Mouse (Mus musculus): ENCODE measurements at regions not wholly inside any gene's neighbourhood (a gene's known extent, or its start where the extent isn't known, plus 50 kb on each side); places are given as distances from the start of the nearest gene placed in this dataset.
"Not testable (repeated sequence)": the region's sequence is repeated elsewhere in the genome, so short reads cannot be mapped to it uniquely, and the experiment has no call there.

DNA sequence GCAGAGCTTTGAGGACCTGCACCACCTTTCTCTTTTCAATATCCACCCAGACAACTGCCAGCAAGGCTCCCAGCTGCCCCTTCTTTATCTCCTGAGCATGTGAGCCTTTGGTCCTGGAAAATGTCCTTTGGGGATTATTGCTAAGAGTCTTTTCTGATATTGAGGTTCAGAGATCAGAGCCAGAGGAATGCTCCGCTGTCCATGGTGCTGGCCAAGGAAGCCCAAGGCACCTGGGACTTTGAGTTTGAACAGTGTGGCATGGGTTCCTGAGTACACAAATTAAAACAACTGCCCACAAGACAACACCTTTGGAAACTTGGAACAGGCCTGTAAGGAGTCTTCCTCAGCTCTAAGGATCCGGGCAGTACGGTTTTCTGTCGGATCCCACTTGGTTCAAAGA lies 52.6 kb upstream of the Slc28a3 start:
- no peak for DNase-seq (ENCODE audit: low spot score in 2 of 2)

DNA sequence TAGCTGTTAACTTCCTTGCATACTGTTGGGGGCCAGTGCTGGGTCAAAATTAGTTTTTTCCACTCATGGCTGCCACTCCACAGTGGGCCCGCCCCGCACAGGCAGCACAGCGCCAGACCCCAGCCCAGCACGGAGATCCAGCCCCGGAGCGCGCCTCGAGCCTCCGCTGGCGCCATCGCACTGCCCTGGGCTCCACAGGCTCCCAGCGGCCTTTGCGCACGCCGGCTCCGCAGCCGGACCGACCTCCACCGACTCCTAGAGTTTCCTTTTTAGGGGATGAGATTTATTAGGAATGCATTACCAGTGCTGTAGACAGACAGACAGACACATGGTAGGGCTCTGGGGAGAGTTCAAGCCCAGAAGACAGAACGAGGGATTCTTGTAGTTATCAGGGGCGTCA lies 58.0 kb upstream of the Slc28a3 start:
- DNase-seq (ENCODE audit: low spot score in 2 of 2) = no peak

- no peak for DNase-seq (ENCODE audit: low spot score in 2 of 2)
Measured at GRCm38 (mm10) chr13:58670206-58670605, 59.5 kb upstream of the Slc28a3 start.

GRCm38 (mm10) chr13:58675611-58676010 lies 64.9 kb upstream of the Slc28a3 start:
- not testable (repeated sequence) for DNase-seq (ENCODE audit: low spot score in 2 of 2)

DNA sequence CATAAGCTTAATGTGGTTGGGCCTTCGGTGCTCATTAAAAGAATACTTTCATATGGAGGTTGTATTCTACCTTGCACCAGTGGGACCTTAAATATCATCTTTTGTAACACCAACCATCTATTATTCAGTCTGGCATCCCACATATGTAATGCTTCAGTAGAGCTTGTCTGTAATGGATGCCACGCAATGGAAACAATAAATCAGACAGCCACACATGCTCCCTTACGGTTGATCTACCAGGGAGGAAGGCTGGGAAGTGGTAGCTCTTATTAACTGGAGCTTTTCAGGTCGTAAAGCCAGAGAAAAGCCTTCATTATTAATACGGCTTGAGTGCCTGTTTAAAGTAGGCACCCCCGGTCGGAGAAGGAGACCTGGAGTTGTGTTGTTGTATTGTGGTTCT lies 66.8 kb upstream of the Slc28a3 start:
- no peak for DNase-seq (ENCODE audit: low spot score in 2 of 2)

- DNase-seq (ENCODE audit: low spot score in 2 of 2) = no peak
Measured at GRCm38 (mm10) chr13:58679663-58680062, 69.0 kb upstream of the Slc28a3 start.

DNA sequence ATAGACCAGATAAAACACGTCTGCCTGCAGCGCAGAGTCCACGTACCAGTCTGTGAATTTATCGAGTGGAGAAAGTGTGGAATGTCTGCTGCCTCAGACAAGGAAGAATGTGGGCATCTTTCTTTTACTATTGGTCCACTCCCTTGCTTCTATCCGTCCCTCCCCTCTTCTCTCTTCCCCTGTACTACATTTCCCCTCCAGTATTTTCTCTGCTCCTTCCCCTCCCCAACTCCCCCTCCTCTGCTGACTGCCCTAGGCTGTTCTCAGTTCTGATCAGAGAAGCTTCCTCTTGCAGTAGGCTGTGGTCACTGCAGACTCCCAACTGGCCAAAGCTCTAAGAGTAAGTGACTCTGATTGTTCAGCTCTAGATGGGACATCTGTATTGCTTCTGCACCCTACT lies 76.1 kb upstream of the Slc28a3 start:
- DNase-seq (ENCODE audit: low spot score in 2 of 2) = no peak

DNA sequence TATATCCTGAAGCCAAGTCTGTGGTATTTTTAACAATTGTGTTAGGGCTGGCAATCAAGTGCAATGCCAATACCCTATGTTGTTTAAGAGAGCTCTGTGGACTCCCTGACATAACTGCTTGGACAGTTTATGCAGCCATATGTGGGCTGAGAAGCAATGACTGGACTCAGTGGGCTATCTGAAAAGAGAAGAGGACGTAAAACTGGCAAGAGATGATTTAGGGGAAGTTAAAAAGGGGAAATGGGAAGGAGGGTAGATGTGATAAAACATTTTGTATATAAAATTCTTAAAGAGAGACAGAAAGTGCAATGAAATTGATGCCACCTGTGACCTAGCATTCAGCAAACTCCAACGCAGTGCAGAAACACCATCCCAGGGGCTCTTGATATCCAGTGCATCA lies 76.9 kb upstream of the Slc28a3 start:
- no peak for DNase-seq (ENCODE audit: low spot score in 2 of 2)

DNA sequence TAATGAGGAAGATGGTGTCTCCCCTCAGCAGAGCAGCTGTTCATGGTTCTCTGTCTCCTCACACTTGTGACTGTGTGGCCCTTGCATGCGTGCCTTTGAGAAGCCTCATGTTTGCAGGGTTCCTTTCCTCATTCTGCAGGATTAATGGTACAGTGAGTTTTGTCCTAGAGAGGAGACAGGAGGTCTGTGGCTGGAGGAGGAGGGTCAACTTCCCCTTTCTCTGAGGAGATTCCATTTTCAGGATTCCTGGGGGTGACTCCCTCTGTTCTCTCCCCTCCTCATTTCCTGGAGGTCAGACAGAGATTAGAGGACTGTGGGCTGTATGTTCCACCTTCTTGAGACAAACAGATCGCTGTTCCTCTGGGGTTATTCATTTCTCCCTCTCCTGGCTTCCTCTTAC lies 77.6 kb upstream of the Slc28a3 start:
- no peak for DNase-seq (ENCODE audit: low spot score in 2 of 2)

DNA sequence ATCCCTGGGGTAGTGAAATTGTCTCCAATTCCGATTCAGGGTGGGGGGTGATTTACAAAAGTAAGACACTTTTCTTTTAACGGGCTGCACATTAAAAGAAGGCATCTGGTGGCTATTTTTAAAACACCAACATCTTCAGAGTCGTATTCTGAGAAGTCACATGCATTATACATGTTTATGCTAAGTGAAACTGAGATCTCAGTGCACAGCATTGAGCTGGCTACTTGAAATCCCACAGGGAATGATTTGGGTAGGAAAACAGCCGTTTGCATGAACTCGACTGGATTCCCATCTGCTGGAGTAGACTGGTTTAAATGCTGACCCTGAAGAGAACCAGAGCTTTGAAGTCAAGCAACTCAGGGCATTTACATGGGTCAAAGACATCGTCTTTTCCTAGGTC lies 84.0 kb upstream of the Slc28a3 start:
- no peak for DNase-seq (ENCODE audit: low spot score in 2 of 2)

- DNase-seq (ENCODE audit: low spot score in 2 of 2) = no peak
Measured at GRCm38 (mm10) chr13:58695964-58696363, 85.3 kb upstream of the Slc28a3 start.

DNA sequence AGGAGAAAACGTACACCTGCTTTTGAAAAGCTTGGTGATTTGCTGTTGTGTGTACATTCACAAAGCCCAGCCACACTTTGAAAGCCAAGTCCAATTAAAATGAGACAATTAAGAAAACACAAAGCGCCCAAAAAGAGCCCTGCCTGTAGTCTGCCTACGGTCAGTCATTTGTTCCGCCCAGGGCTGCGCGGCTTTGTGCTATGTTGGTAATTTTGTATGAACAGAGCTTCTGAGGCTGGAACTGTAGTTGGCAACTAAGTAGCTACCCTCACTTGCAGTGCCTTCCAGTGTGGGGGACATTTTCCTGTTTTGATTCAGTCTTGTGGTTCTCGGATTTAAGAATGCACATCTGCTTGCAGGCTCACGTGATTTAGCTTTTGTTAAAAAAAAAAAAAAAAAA lies 89.3 kb upstream of the Slc28a3 start:
- no peak for DNase-seq (ENCODE audit: low spot score in 2 of 2)

GRCm38 (mm10) chr13:58704141-58704540 lies 93.5 kb upstream of the Slc28a3 start:
- DNase-seq (ENCODE audit: low spot score in 2 of 2) = no peak

- DNase-seq (ENCODE audit: low spot score in 2 of 2) = no peak
Measured at GRCm38 (mm10) chr13:58716584-58716983, 89.8 kb upstream of the Ntrk2 start.

GRCm38 (mm10) chr13:58730500-58731105 lies 75.8 kb upstream of the Ntrk2 start:
- no peak for DNase-seq (ENCODE audit: low spot score in 2 of 2)

DNA sequence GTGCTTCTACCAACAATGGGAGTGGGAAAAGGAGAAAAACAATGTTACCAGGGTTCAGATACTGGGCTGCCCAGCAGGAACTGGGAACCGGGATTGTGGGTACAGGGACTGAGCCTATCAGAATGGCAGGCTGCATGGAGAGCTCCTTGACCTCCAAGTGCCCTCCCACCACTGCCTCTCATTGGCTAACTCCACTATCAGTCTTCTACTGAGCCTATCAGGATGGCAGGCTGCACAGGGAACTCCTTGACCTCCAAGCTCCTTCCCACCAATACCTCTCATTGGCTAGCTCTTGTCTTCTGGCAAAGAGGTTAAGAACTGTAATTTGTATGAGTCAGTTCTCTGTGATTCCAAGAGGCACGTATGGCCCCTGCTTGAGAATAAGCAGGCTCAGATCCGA lies 73.6 kb upstream of the Ntrk2 start:
- no peak for DNase-seq (ENCODE audit: low spot score in 2 of 2)

DNA sequence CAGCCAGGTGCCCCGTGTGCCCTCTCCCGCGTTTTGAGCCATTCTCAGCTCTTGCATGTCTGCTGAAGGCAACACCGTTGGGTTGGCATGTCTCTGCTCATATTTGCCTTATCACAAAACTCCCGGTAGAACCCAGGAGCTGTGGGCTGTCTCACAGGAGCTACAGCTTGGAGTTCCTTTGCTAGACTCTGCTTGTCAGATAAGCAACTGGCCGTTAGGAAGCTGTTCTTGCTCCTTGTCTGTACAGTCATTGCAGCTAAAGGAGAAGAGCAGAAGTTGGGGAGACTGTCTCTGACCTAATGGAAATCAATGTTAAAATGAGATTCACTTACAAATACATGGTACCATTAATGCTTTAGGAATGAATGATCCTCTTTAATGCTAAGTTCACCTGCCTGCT lies 72.8 kb upstream of the Ntrk2 start:
- DNase-seq (ENCODE audit: low spot score in 2 of 2) = no peak

GRCm38 (mm10) chr13:58735577-58735976 lies 70.8 kb upstream of the Ntrk2 start:
- DNase-seq (ENCODE audit: low spot score in 2 of 2) = no peak

- no peak for DNase-seq (ENCODE audit: low spot score in 2 of 2)
Measured at GRCm38 (mm10) chr13:58740731-58741130, 65.6 kb upstream of the Ntrk2 start.

GRCm38 (mm10) chr13:58746056-58746455 lies 60.3 kb upstream of the Ntrk2 start:
- no peak for DNase-seq (ENCODE audit: low spot score in 2 of 2)

DNA sequence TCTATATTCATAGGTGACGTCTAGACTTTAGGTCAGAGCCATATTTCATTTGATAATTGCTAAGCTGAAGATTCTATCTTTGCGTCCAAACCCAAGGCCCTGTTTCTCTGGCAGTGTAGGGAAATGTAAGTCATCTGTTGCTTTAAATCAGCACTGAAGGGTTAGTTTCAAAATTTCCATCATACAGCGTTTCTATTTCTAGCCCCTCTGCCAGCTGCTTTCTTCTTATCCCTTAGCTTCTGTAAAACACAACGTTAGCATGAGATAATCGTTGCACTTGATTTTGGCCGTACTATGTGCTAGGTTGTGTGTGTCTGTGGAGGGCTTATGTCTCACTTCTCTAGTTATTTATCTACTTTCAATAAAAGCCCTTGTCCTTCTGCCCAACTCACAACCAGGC lies 58.7 kb upstream of the Ntrk2 start:
- DNase-seq (ENCODE audit: low spot score in 2 of 2) = peak in 1 of 2 experiments; percentile 2

DNA sequence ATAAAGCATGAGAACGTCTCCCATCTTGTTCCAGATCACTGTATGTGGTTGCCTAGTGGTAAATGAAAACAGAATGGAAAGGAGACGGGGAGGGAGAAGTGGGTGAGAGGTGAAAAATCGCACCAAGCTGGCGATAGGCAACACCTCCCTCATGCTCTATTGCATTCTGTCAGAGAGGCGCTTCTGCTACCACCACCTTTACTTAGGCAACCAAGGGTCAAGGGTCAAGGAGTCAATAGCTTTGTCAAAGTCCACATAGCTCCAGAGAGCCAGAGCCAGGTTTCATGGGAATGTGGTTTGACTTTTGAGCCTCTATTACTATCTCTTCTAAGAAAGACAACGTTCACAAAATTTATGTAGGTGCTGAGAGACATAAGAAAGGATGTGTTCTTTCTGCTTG lies 50.2 kb upstream of the Ntrk2 start:
- DNase-seq (ENCODE audit: low spot score in 2 of 2) = no peak

Measured in left cerebral cortex, adult 18-20 months (tissue).